Mouse (Mus musculus) spleen, postnatal 36 days (tissue): Measurements from ENCODE around the gene Gbe1.

Experiments used
- DNase-seq, 2 experiments: peaks; one replicate each; pipeline ENCODE4 v3.0.0; 2022; ENCODE audit warnings: low spot score in 2 of 2, mixed read lengths in 1 of 2

The Gbe1 gene

GRCm38 (mm10) chr16:70313886-70314577 lies at the start of gene Gbe1:
TSS of gene Gbe1 (plus strand) at chr16:70313949.
- DNase-seq, result peak; percentile 89

- no peak for DNase-seq
These were observed 3.1 kb upstream of the Gbe1 start for GRCm38 (mm10) chr16:70310691-70311090.

DNA sequence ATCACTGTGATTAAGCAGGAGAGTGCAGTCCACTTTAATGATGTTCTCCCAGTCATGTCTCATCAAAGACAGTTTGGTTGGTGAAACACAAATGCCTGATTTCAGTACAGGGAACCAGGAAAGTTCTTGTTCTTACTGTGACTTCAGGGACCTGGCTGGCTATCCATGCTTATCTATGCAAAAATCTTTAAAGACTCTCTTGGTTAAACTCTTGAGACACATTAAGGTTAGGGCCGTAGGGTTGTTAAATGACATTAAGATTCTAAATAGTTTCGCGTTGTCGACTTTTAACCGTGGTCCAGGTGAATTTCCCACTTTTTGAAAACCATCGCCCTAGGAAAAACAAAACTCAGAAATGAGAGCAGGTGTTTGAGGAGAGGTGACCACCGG lies 258 bp upstream of the Gbe1 start:
- DNase-seq, result no peak

DNA sequence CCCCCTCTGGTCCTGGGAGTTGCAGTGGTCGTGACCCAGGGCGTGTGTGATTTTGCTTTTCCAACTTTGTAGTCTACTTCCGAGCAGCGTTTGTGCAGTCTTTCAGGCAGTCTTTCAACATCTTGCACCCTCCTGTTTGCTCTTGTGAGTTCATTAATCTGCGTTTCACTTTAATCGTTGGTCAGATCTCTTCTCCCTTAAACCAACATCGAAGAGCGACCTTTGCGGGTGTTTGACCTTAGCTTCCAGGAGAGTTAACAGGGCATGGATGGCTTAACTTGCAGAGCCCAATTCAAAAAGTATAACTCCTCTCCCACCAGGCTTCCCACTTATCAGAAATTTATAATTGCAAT lies 805 bp downstream of the Gbe1 start:
- no peak for DNase-seq

- DNase-seq, result no peak
These were observed 1.5 kb downstream of the Gbe1 start for GRCm38 (mm10) chr16:70315261-70315660.

DNA sequence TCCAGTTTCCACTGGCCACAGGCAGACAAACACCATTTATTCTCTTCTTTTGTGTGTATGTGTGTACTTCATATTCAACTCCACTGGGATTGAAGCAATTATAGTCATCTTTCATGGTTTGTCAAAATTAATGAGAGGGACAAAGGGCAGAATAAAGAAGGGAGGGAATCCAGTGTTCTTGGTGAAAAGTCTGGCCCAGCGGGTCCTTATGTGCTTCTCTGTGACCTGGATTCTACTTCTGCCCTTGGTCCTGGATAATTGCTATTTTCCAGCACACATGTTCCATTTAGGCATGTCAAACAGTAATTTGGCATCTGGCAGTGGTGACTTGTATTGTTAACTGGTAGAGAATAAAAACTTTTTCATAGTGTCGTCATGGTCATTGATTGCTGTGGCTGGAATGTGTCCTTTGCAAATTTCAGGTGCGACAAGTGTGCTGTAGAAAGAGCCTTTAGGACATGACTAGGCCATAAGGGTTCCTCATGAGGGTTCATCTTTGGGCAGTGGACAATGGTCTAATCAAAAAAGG lies 2.2 kb downstream of the Gbe1 start:
- no peak for DNase-seq

DNA sequence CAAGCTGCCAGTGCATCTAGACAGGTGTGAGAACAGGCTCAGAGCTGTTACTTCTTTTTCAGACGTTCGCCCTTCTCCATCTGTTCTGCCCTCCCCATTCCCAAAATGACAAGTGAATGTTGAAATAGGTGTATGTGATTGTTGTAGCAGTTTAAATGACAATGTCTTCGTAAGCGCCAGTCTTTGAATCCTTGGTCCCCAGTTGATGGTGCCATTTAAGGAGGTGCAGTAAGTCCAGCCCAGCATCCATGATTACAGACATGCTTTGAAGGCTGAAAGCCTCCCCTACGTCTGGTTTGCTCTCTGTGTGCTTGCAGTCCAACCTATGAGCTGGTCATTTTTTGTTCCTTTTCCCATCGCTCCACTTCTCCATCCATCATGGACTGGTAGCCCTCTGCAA lies 5.6 kb downstream of the Gbe1 start:
- DNase-seq, result no peak

- no peak for DNase-seq
These were observed 7.0 kb downstream of the Gbe1 start for GRCm38 (mm10) chr16:70320612-70321280.

DNA sequence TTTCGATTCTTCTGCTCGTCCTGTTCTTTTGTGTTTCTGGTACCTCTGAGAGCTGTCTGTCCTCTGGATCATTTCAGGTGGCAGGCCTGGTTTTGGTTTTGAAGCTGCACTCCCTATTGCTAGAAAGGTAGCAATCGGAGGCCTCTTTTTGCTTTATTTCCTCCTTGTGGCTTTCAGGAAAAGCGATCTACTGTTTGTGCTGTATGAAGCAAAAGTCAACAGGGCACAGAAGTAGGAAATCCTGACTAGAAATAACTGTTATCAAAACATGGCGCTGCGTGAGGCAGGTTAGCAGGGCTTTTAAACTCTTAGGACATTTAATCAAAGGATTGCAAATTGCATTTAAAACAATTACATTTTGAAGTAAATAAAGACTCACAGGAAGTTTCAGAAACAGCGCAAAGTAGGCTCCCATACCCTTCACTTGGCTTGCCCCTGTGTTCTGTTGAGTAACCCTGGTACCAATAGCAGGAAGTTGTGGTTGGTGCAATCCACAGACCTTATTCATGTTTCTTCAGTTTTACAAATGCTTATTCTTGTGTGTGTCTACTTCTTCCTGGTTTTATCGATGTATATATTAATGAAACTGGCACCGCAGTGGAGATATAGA lies 12.7 kb downstream of the Gbe1 start:
- DNase-seq, result peak; percentile 59 to 68

DNA sequence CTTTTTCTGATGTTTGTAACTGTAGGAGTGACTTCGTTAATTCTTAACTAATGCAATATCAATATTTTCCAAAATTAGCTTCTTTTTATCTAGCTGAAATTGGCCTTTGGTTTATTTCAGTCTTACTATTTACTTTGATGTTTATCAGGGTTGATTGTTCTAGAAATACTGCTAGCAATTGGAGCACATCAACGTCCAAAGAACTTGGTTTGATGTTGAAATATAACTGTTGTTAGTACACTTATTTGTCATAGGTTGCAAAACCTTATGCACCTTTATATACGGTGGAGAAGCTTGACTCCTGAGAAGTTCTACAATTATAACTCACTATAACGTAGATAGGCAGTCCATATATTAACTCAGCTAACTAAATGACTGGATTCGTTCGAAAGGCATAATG lies 14.8 kb downstream of the Gbe1 start:
- no peak for DNase-seq

GRCm38 (mm10) chr16:70329036-70329435 lies 15.3 kb downstream of the Gbe1 start:
- no peak for DNase-seq

DNA sequence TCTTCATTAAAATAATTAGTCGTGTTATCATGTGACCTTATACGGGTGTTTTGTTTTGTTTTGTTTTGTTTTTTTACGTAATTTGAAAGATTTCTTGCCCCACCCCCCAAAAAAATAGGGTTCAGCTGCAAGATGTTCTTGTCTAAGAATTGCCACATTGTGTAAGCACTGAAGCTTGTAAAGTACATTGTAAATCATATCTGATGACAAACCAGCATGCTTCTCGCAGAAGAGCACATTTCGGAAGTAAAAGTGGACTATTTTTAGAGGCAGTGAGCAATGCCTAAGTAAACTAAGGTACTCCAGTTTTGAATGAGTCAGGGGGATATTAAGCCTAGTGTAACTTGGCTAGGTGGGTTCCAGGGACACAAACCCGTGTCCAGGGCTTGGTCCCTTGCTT lies 15.7 kb downstream of the Gbe1 start:
- DNase-seq, result peak in 1 of 2 experiments; percentile 8

GRCm38 (mm10) chr16:70330007-70330406 lies 16.3 kb downstream of the Gbe1 start:
- no peak for DNase-seq

DNA sequence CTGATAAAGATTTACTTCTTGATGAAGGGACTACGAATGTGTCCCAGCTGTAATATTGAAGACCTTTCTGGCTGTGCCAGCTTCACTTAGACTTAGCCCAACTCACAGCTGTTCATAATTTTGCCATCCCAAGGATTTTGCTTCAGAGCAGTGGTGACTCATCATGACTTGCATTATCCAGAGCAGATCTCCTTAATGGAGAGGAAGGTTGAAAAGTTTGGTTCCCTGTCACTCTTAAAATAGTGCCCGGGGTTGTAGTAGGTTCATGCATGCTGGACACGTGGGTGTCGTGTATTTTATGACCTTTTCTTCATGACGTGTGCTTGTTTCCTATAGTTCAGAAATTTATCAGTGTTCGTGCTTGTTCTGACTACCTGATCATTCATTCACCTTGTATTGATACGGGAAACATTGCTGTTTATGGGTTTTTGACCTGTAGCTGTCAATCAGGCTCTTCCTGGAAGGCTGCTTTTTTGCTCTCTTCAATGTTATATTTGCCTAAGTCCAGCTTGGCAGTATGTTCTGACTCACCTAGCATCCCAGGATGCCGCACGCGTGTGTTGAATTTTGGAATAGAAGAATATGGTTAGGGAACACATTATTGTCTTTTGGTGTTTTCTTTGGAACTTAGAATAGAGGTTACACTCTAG lies 17.0 kb downstream of the Gbe1 start:
- DNase-seq, result no peak

- DNase-seq, result no peak
These were observed 21.1 kb downstream of the Gbe1 start for GRCm38 (mm10) chr16:70334812-70335211.

DNA sequence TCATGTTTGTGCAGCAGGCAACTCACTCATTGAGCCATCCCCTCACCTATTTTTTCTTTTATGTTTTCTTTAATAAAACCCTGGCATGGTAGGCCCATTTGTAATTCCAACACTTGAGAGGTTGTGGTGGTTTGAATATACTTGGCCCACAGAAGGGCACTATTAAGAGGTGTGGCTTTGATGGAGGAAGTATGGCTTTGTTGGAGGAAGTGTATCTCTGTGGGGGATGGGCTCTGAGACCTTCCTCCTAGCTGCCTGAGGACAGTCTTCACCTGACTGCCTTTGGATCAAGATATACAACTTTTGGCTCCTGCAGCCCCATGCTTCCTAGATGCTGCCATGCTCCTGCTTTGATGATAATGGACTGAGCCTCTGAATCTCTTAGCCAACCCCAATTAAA lies 21.7 kb downstream of the Gbe1 start:
- DNase-seq, result no peak

- no peak for DNase-seq
These were observed 23.9 kb downstream of the Gbe1 start for GRCm38 (mm10) chr16:70337661-70338060.

DNA sequence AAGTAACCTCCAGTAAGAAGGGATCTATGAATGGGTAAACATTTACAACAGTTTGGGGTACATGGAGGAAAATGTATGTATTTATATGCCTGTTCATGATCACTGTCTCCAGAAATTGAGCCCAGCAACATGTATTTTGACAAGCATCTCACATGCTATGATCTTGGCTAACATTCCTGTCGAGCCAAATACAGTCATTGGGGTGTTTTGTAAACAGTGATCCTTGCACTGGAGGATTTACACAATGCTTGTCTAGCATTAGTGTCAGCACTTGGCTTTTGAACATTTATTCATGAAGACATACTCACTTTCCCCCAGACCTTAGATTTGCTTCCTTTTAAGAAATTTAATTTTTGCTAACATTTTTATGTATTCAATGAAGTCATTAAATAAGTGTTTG lies 30.7 kb downstream of the Gbe1 start:
- no peak for DNase-seq

DNA sequence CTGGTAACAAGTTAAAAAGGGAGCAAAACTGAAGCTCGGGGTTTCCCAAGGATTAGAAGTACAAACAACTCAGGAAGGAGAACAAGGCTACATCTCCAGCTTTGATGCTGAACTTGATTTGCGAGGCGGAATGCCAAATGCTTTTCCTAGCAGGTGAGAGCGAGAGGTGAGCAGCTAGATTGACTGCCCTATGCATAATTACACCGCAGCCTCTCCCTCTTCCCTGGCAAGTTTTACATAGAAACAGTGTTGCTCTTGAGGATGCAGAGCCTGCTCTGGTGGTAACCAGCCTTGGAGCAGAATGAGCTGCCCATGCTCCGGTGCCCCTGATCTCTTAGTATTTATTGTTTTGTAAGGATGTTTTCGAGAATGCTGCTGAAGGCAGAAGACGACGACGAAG lies 31.9 kb downstream of the Gbe1 start:
- no peak for DNase-seq

DNA sequence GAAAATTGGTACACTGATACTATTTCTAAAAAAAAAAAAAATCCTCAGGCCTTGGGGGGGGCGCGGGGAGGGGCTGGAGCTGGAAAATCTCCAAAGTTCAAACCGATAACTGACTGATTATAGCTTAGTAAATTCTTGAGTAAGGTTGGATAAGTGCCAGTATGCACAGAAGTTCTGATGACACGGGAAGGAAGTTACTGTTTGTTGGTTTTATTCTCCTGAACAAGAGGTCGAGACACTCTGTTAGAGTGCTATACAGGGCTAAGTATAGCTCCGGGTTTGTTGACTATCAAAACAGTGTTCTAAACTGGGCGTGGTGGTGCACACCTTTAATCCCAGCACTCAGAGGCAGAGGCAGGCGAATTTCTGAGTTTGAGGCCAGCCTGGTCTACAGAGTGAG lies 36.3 kb downstream of the Gbe1 start:
- no peak for DNase-seq

- no peak for DNase-seq
These were observed 38.0 kb downstream of the Gbe1 start for GRCm38 (mm10) chr16:70351641-70352280.

GRCm38 (mm10) chr16:70352571-70352970 lies 38.8 kb downstream of the Gbe1 start:
- no peak for DNase-seq
